33 mouse cellular contexts compared by ENCODE assay signal in the genomic region with DNA sequence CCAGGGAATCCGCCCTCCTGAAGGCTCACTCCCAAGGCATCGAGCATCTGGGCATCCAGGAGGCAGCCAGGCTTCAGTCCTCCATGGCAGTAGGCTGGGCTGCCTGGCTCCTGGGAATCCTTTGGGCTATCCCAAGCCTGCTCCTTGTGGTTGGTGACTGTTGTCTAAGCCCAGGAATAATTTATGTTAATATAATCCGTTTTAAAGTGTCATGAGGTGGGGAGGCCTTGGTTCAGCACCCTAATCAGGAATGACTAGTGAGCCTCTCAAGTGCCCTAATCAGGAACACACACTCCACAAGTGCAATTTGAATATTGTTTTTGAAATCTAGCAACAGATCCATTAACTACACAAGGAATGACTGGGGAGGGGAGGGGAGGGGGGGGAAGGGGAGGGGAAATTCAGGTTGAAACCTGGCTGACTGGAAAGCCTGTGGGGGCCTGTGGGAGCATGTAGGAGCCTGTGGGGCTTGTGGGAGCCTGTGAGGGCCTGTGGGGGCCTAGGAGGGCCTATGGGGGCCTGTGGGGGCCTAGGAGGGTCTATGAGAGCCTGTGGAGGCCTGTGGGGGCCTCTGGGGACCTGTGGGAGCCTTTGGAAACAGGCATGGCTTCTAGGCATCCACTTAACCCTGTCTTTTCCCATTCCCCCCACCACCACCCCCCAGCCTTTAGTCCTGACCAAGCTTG. TPM values are rescaled to one million over a fixed set of nuclear protein-coding genes. Genes with fewer than 3 reads are reported as not detected.
DNase-seq lines count a peak whose midpoint lies in the region; ATAC-seq and TF ChIP-seq lines count a peak whose summit lies in the region.
"Had no signal": no experiment of that assay in that cellular context is flagged by ENCODE, and none has a peak within 500 bp of the region (broad histone marks: within the 10 kb centered on the region; RNA-seq: fewer than 3 reads in every experiment).

No protein-coding gene starts in this region.

- H3K9ac ChIP-seq in hindbrain, embryonic 14.5 days, result no peak overlapping the region
- H3K9ac ChIP-seq in forebrain, embryonic 13.5 days, result no peak overlapping the region
- H3K9ac ChIP-seq: embryonic facial prominence, embryonic 13.5 days; liver, embryonic 14.5 days; neural tube, embryonic 12.5 days had no signal

- no peaks in the 10 kb centered on the region for H3K9me3 ChIP-seq in hindbrain, embryonic 10.5 days
- H3K9me3 ChIP-seq in hindbrain, embryonic 14.5 days (ENCODE audit: control insufficient read depth, low read length), result no peaks in the 10 kb centered on the region
- no peaks in the 10 kb centered on the region for H3K9me3 ChIP-seq in forebrain, embryonic 13.5 days (replicated peaks)
- H3K9me3 ChIP-seq in limb, embryonic 10.5 days (replicated peaks), result no peaks in the 10 kb centered on the region
- H3K9me3 ChIP-seq: embryonic facial prominence, embryonic 13.5 days had no signal

- H3K4me2 ChIP-seq in hindbrain, embryonic 14.5 days (replicated peaks), result no peak overlapping the region
- no peak overlapping the region for H3K4me2 ChIP-seq in forebrain, embryonic 13.5 days
- H3K4me2 ChIP-seq: embryonic facial prominence, embryonic 13.5 days; heart, embryonic 11.5 days; neural tube, embryonic 12.5 days had no signal

- 57% methylated on average over 3 of the region's 3 CpGs for WGBS in hindbrain, embryonic 10.5 days
- 62% methylated on average over 3 of the region's 3 CpGs for WGBS in hindbrain, embryonic 14.5 days
- WGBS in forebrain, embryonic 13.5 days, result 57% methylated on average over 3 of the region's 3 CpGs
- 53% methylated on average over 3 of the region's 3 CpGs for WGBS in limb, embryonic 10.5 days

- no peak for TF ChIP-seq POLR2A in brain, embryonic 14.5 days (IDR thresholded peaks at IDR 0.05; ENCODE audit: borderline replicate concordance, extremely low read depth, insufficient read depth, insufficient read length, poor library complexity, severe bottlenecking)

- peaks cover 20% of the 10 kb centered on the region for H3K4me1 ChIP-seq in hindbrain, embryonic 10.5 days (replicated peaks)
- no peaks in the 10 kb centered on the region for H3K4me1 ChIP-seq in hindbrain, embryonic 14.5 days (replicated peaks; ENCODE audit: control insufficient read depth, insufficient read depth, low read length)
- peaks cover 16% of the 10 kb centered on the region for H3K4me1 ChIP-seq in forebrain, embryonic 13.5 days
- peaks cover 47% of the 10 kb centered on the region for H3K4me1 ChIP-seq in limb, embryonic 10.5 days

- no peak for TF ChIP-seq CTCF in brain, embryonic 14.5 days (IDR thresholded peaks at IDR 0.05; ENCODE audit: borderline replicate concordance, extremely low read depth, insufficient read depth, insufficient read length)

- no peaks in the 10 kb centered on the region for H3K36me3 ChIP-seq in hindbrain, embryonic 10.5 days
- H3K36me3 ChIP-seq in hindbrain, embryonic 14.5 days (replicated peaks; ENCODE audit: control insufficient read depth, insufficient read depth), result no peaks in the 10 kb centered on the region
- no peaks in the 10 kb centered on the region for H3K36me3 ChIP-seq in forebrain, embryonic 13.5 days (ENCODE audit: poor library complexity, severe bottlenecking)
- H3K36me3 ChIP-seq in limb, embryonic 10.5 days, result no peaks in the 10 kb centered on the region
- H3K36me3 ChIP-seq: embryonic facial prominence, embryonic 13.5 days; neural tube, embryonic 12.5 days had no signal

- no peak for DNase-seq in hindbrain, embryonic 10.5 days (ENCODE audit: low spot score)
- DNase-seq in hindbrain, embryonic 14.5 days (ENCODE audit: low spot score), result no peak
- peak; percentile 64 for DNase-seq in brain, embryonic 14.5 days (ENCODE audit: low read depth)
- no peak for DNase-seq in limb, embryonic 10.5 days (ENCODE audit: low spot score)
- no peak for DNase-seq in lung, postnatal 25 days (ENCODE audit: low spot score)
- no peak for DNase-seq in cerebellum, postnatal 14 days
- no peak for DNase-seq in cerebellum, postnatal 36 days
- DNase-seq: adrenal gland, adult 8-10 months; cerebellum, adult 8-10 months; embryo, embryonic 11 days; gastrocnemius, postnatal 25 days; heart, adult 11 months; heart, postnatal 36 days; kidney, adult 2 months; kidney, postnatal 36 days; liver; lung, adult 2 months; lung, postnatal 10 days; right cerebral cortex, adult 18-20 months; right cerebral cortex, postnatal 4 days; thymus, adult 2 months; thymus, postnatal 4 days had no signal

- H3K27me3 ChIP-seq in hindbrain, embryonic 10.5 days (ENCODE audit: insufficient read depth, poor library complexity, severe bottlenecking), result no peaks in the 10 kb centered on the region
- no peaks in the 10 kb centered on the region for H3K27me3 ChIP-seq in hindbrain, embryonic 14.5 days (ENCODE audit: control insufficient read depth, insufficient read depth, low read length)
- H3K27me3 ChIP-seq in forebrain, embryonic 13.5 days, result no peaks in the 10 kb centered on the region; the same call in 1 of the 2 replicates
- no peaks in the 10 kb centered on the region for H3K27me3 ChIP-seq in limb, embryonic 10.5 days (ENCODE audit: low read depth, poor library complexity, severe bottlenecking)
- H3K27me3 ChIP-seq: CH12.LX; embryonic facial prominence, embryonic 13.5 days; neural tube, embryonic 12.5 days had no signal

- H3K4me3 ChIP-seq in hindbrain, embryonic 10.5 days, result no peak overlapping the region
- no peak overlapping the region for H3K4me3 ChIP-seq in hindbrain, embryonic 14.5 days (replicated peaks; ENCODE audit: low read length)
- H3K4me3 ChIP-seq in forebrain, embryonic 13.5 days, result no peak overlapping the region
- H3K4me3 ChIP-seq in limb, embryonic 10.5 days, result no peak overlapping the region
- H3K4me3 ChIP-seq: embryonic facial prominence, embryonic 13.5 days; layer of hippocampus, adult 2 months; myocyte; neural tube, embryonic 12.5 days had no signal

- peak overlapping the region; percentile 79 for H3K27ac ChIP-seq in hindbrain, embryonic 10.5 days
- H3K27ac ChIP-seq in hindbrain, embryonic 14.5 days, result no peak overlapping the region
- peak overlapping the region; percentile 69 for H3K27ac ChIP-seq in forebrain, embryonic 13.5 days
- H3K27ac ChIP-seq in limb, embryonic 10.5 days, result peak overlapping the region; percentile 76
- H3K27ac ChIP-seq: embryonic facial prominence, embryonic 13.5 days; layer of hippocampus, adult 2 months; liver, embryonic 14.5 days; neural tube, embryonic 12.5 days; stomach, postnatal 0 days had no signal

- no peak for ATAC-seq in hindbrain, embryonic 14.5 days (ENCODE audit: low FRiP score)
- peak; percentile 77; the same call in 1 of the 2 replicates for ATAC-seq in forebrain, embryonic 13.5 days
- ATAC-seq: activated CD4-positive, CD25-positive, alpha-beta regulatory T cell, adult 4 months; hindbrain, embryonic 16.5 days had no signal

RNA-seq across cellular contexts. Expression of gene Hexb, which starts 16.6 kb away (rescaled TPM):
- polyA plus RNA-seq in hindbrain, embryonic 10.5 days (2016; fragmentation: Nextera tagmentation; extraction: Ambion mirVana), result 18.7 and 23.4 TPM in 2 replicates
- 45.3 and 50.7 TPM in 2 replicates for polyA plus RNA-seq in hindbrain, embryonic 14.5 days (2014; fragmentation: Nextera tagmentation; extraction: Ambion mirVana)
- polyA plus RNA-seq in brain, embryonic 14.5 days (2012; rRNA removed), result 25.8 and 28.2 TPM in 2 replicates
- polyA plus RNA-seq in forebrain, embryonic 13.5 days (2015; fragmentation: Nextera tagmentation; extraction: Ambion mirVana), result 21.4 and 21.6 TPM in 2 replicates
- polyA plus RNA-seq in limb, embryonic 10.5 days (2016; fragmentation: Nextera tagmentation; extraction: Ambion mirVana), result 15.2 and 18.2 TPM in 2 replicates

RNA-seq across cellular contexts. Expression of gene Enc1, which starts 26.2 kb away (rescaled TPM):
- polyA plus RNA-seq in hindbrain, embryonic 10.5 days (2016; fragmentation: Nextera tagmentation; extraction: Ambion mirVana), result 11.2 and 18.6 TPM in 2 replicates
- 80.5 and 82.4 TPM in 2 replicates for polyA plus RNA-seq in hindbrain, embryonic 14.5 days (2014; fragmentation: Nextera tagmentation; extraction: Ambion mirVana)
- 249 and 303 TPM in 2 replicates for polyA plus RNA-seq in brain, embryonic 14.5 days (2012; rRNA removed)
- 44.4 and 45.2 TPM in 2 replicates for polyA plus RNA-seq in forebrain, embryonic 13.5 days (2015; fragmentation: Nextera tagmentation; extraction: Ambion mirVana)
- 2.5 and 4.3 TPM in 2 replicates for polyA plus RNA-seq in limb, embryonic 10.5 days (2016; fragmentation: Nextera tagmentation; extraction: Ambion mirVana)
